Mouse (Mus musculus): Measurements from ENCODE around the gene Adcy9.

GRCm38 (mm10) chr16:4448235-4448634 is 27.9 kb upstream of the Adcy9 start:
- TF ChIP-seq POLR2A (IDR thresholded peaks at IDR 0.05; ENCODE audit: low read depth, low read length) (no peak), CTCF (conservative IDR thresholded peaks at IDR 0.05 in 1 of 2, IDR thresholded peaks at IDR 0.05 in 1 of 2; ENCODE audit: low read depth in 2 of 2, low read length in 2 of 2) (no peak), NRF1 (IDR thresholded peaks at IDR 0.05; ENCODE audit: low read depth, low read length) (no peak), JUND (conservative IDR thresholded peaks at IDR 0.05; ENCODE audit: low read depth, low read length) (no peak), MAFK (IDR thresholded peaks at IDR 0.05; ENCODE audit: insufficient replicate concordance, low read length) (no peak), GABPA (IDR thresholded peaks at IDR 0.05; ENCODE audit: insufficient replicate concordance, low read depth, low read length) (no peak)
